Mouse (Mus musculus) brain, embryonic 14.5 days (tissue): ENCODE results near the gene Pigs. TPM values are rescaled to one million over a fixed set of nuclear protein-coding genes. Genes with fewer than 3 reads are reported as not detected.

Source experiments
- DNase-seq: peaks from one replicate; pipeline ENCODE4 v3.0.0-alpha.2; 2011; ENCODE audit warnings: low read depth
- CTCF ChIP-seq: fragments of 200-500 bp; IDR thresholded peaks from 2 replicates; pipeline ENCODE4 v1.5.1; 2012; ENCODE audit warnings: inconsistent platforms, mild to moderate bottlenecking, moderate library complexity, borderline replicate concordance; ENCODE audit not compliant: insufficient read depth, insufficient read length; ENCODE audit errors: extremely low read depth
- POLR2A ChIP-seq: fragments of 200-500 bp; IDR thresholded peaks from 2 replicates; pipeline ENCODE4 v1.6.1; 2012; ENCODE audit warnings: mild to moderate bottlenecking, inconsistent platforms, borderline replicate concordance; ENCODE audit not compliant: poor library complexity, insufficient read depth, insufficient read length, severe bottlenecking; ENCODE audit errors: extremely low read depth
- polyA plus RNA-seq: library from polyadenylated mRNA; depleted of rRNA; stranded (reverse); fragments of >200 nt; gene quantifications from 2 replicates; pipeline ENCODE4 v1.2.3, GENCODE M21; 2012

Pigs gene
- polyA plus RNA-seq, 1 experiment, result 75.3 TPM

GRCm38 (mm10) chr11:78322076-78322831 lies 6.0 kb upstream of the Pigs start:
- no peak for TF ChIP-seq POLR2A
- no peak for TF ChIP-seq CTCF
- peak; percentile 90 for DNase-seq

GRCm38 (mm10) chr11:78322860-78323259 lies 5.4 kb upstream of the Pigs start, which contains the start of gene Aldoc:
Aldoc (plus strand) TSS chr11:78322968.
- TF ChIP-seq POLR2A (no peak), CTCF (no peak)
- DNase-seq, result peak; percentile 94

GRCm38 (mm10) chr11:78324000-78324785 lies 4.0 kb upstream of the Pigs start:
- no peak for TF ChIP-seq POLR2A
- TF ChIP-seq CTCF, result no peak
- peak; percentile 91 for DNase-seq

GRCm38 (mm10) chr11:78324965-78325364 lies 3.2 kb upstream of the Pigs start:
- TF ChIP-seq POLR2A (no peak), CTCF (no peak)
- no peak for DNase-seq

- TF ChIP-seq POLR2A, result no peak
- TF ChIP-seq CTCF, result no peak
- no peak for DNase-seq
Observed at GRCm38 (mm10) chr11:78327215-78327614, 1.0 kb upstream of the Pigs start.

GRCm38 (mm10) chr11:78328512-78329056 lies 369 bp downstream of the Pigs start:
- TF ChIP-seq CTCF (no peak), POLR2A (no peak)
- no peak for DNase-seq

GRCm38 (mm10) chr11:78332676-78333075 lies 4.5 kb downstream of the Pigs start:
- no peak for DNase-seq
- TF ChIP-seq CTCF (no peak), POLR2A (no peak)

GRCm38 (mm10) chr11:78333992-78334391 lies 5.8 kb downstream of the Pigs start:
- TF ChIP-seq CTCF, result no peak
- TF ChIP-seq POLR2A, result no peak
- DNase-seq, result no peak

- DNase-seq, result no peak
- no peak for TF ChIP-seq CTCF
- TF ChIP-seq POLR2A, result no peak
Observed at GRCm38 (mm10) chr11:78337040-78337439, 8.8 kb downstream of the Pigs start.

- TF ChIP-seq CTCF (no peak), POLR2A (no peak)
- no peak for DNase-seq
Observed at GRCm38 (mm10) chr11:78341702-78342101, 13.5 kb downstream of the Pigs start.

- no peak for TF ChIP-seq CTCF
- peak; percentile 92 for TF ChIP-seq POLR2A
- DNase-seq, result peak; percentile 89
Observed at GRCm38 (mm10) chr11:78343381-78344327, 15.4 kb downstream of the Pigs start, which contains the start of gene Unc119. Unc119 (plus strand) TSS chr11:78343482.
